Mouse (Mus musculus) MEL (cell line): ENCODE data around the gene Fut9. TPM values are rescaled to one million over a fixed set of nuclear protein-coding genes. Genes with fewer than 3 reads are reported as not detected.

Experiments used
- DNase-seq: peaks from one replicate; pipeline ENCODE4 v3.0.0; 2011; ENCODE audit warnings: low read depth, low spot score
- H3K27ac ChIP-seq: 2 replicates; pipeline ENCODE4 v1.5.1; 2012; ENCODE audit warnings: low read depth, mild to moderate bottlenecking, control low read depth, low read length, moderate library complexity; ENCODE audit not compliant: control insufficient read depth
- H3K27me3 ChIP-seq, 2 experiments: fragments of 150-350 bp in 1 of 2; sonication (generic) in 1 of 2; 2 replicates each; pipeline ENCODE4 v1.6.1; 2012; ENCODE audit warnings: low read length in 2 of 2, mild to moderate bottlenecking in 2 of 2, improper control_type of control experiment in 1 of 2, moderate library complexity in 1 of 2; ENCODE audit not compliant: insufficient read depth in 2 of 2, control insufficient read depth in 1 of 2
- H3K36me3 ChIP-seq, 2 experiments: 2 replicates each; pipeline ENCODE4 v1.6.1; 2012 to 2014; ENCODE audit warnings: low read length in 2 of 2, improper control_type of control experiment in 1 of 2, inconsistent platforms in 1 of 2, mild to moderate bottlenecking in 1 of 2; ENCODE audit not compliant: insufficient read depth in 2 of 2, control insufficient read depth in 1 of 2
- H3K4me1 ChIP-seq, 2 experiments: fragments of 150-350 bp in 1 of 2; sonication (generic) in 1 of 2; 2 replicates each; pipeline ENCODE4 v1.6.1; 2012; ENCODE audit warnings: low read length in 2 of 2, improper control_type of control experiment in 1 of 2, mild to moderate bottlenecking in 1 of 2; ENCODE audit not compliant: insufficient read depth in 2 of 2, control insufficient read depth in 1 of 2
- H3K4me3 ChIP-seq, 2 experiments: fragments of 150-350 bp in 1 of 2; sonication (generic) in 1 of 2; 2 replicates each; pipeline ENCODE4 v1.5.1; 2012; ENCODE audit warnings: low read depth in 2 of 2, low read length in 2 of 2, mild to moderate bottlenecking in 2 of 2, moderate library complexity in 2 of 2, control low read depth in 1 of 2, improper control_type of control experiment in 1 of 2; ENCODE audit not compliant: control insufficient read depth in 1 of 2, insufficient read depth in 1 of 2
- H3K79me2 ChIP-seq: 2 replicates; pipeline ENCODE4 v1.6.1; 2012; ENCODE audit warnings: mild to moderate bottlenecking, low read length, moderate library complexity; ENCODE audit not compliant: control insufficient read depth, poor library complexity, insufficient read depth
- H3K9ac ChIP-seq: 2 replicates; pipeline ENCODE4 v1.6.1; 2012; ENCODE audit warnings: low read depth, mild to moderate bottlenecking, control low read depth, low read length, moderate library complexity; ENCODE audit not compliant: control insufficient read depth, poor library complexity, severe bottlenecking
- H3K9me3 ChIP-seq: fragments of 150-350 bp; sonication (generic); replicated peaks from 2 replicates; pipeline ENCODE4 v1.6.1; 2012; ENCODE audit warnings: mild to moderate bottlenecking, low read length, improper control_type of control experiment, moderate library complexity; ENCODE audit not compliant: insufficient read depth
- BHLHE40 ChIP-seq: IDR thresholded peaks from 2 replicates; pipeline ENCODE4 v1.6.1; 2012; ENCODE audit warnings: low read depth, mild to moderate bottlenecking, inconsistent platforms, low read length, improper control_type of control experiment, borderline replicate concordance
- CHD1 ChIP-seq: IDR thresholded peaks from 2 replicates; pipeline ENCODE4 v1.6.1; 2012; ENCODE audit warnings: low read depth, mild to moderate bottlenecking, inconsistent platforms, low read length, improper control_type of control experiment
- CTCF ChIP-seq, 3 experiments: IDR thresholded peaks in 2 of 3; conservative IDR thresholded peaks in 1 of 3; 2 replicates each; pipeline ENCODE4 v1.5.1; 2011 to 2012; ENCODE audit warnings: low read length in 3 of 3, low read depth in 2 of 3, mild to moderate bottlenecking in 2 of 3, improper control_type of control experiment in 1 of 3, inconsistent platforms in 1 of 3, mixed read lengths in 1 of 3, moderate library complexity in 1 of 3; ENCODE audit not compliant: control insufficient read depth in 1 of 3, insufficient read depth in 1 of 3, poor library complexity in 1 of 3, severe bottlenecking in 1 of 3
- GATA1 ChIP-seq: IDR thresholded peaks from 2 replicates; pipeline ENCODE4 v1.6.1; 2011; ENCODE audit warnings: low read depth, low read length, improper control_type of control experiment
- HCFC1 ChIP-seq: IDR thresholded peaks from 2 replicates; pipeline ENCODE4 v1.6.1; 2012; ENCODE audit warnings: low read depth, mild to moderate bottlenecking, inconsistent platforms, low read length, improper control_type of control experiment, moderate library complexity
- POLR2AphosphoS5 ChIP-seq: IDR thresholded peaks from 2 replicates; pipeline ENCODE4 v1.6.1; 2012; ENCODE audit warnings: low read depth, borderline replicate concordance, mild to moderate bottlenecking, inconsistent platforms, low read length, moderate library complexity, mixed read lengths
- SMC3 ChIP-seq: IDR thresholded peaks from 2 replicates; pipeline ENCODE4 v1.6.1; 2011; ENCODE audit warnings: low read depth, low read length, improper control_type of control experiment
- TBP ChIP-seq: IDR thresholded peaks from 2 replicates; pipeline ENCODE4 v1.8.0; 2011; ENCODE audit warnings: low read depth, low read length, improper control_type of control experiment
- TCF12 ChIP-seq: IDR thresholded peaks from 2 replicates; pipeline ENCODE4 v1.6.1; 2014; ENCODE audit warnings: low read depth, mild to moderate bottlenecking, inconsistent platforms, low read length, improper control_type of control experiment, moderate library complexity
- USF1 ChIP-seq: IDR thresholded peaks from 2 replicates; pipeline ENCODE4 v1.6.1; 2014; ENCODE audit warnings: low read depth, mild to moderate bottlenecking, inconsistent platforms, low read length, improper control_type of control experiment, moderate library complexity
- ZC3H11A ChIP-seq: IDR thresholded peaks from 2 replicates; pipeline ENCODE4 v1.6.1; 2012; ENCODE audit warnings: low read depth, mild to moderate bottlenecking, inconsistent platforms, low read length, improper control_type of control experiment
- polyA plus RNA-seq, 2 experiments: library from polyadenylated mRNA; stranded (reverse) in 1 of 2; unstranded in 1 of 2; fragments of >175 nt in 1 of 2; fragments of >200 nt in 1 of 2; gene quantifications; 2 replicates each; pipeline versions ENCODE4 v1.2.1 to v1.2.4; 2012; ENCODE audit warnings: low replicate concordance in 2 of 2, low read depth in 1 of 2; ENCODE audit not compliant: insufficient read length in 2 of 2, insufficient read depth in 1 of 2, missing spikeins in 1 of 2
- total RNA-seq: library from RNA; depleted of rRNA; stranded (reverse); fragments of 300-350 nt; gene quantifications from 2 replicates; pipeline ENCODE4 v1.2.3, GENCODE M21; 2012

Fut9 gene
- total and polyA plus RNA-seq, 3 experiments, result not detected

DNA sequence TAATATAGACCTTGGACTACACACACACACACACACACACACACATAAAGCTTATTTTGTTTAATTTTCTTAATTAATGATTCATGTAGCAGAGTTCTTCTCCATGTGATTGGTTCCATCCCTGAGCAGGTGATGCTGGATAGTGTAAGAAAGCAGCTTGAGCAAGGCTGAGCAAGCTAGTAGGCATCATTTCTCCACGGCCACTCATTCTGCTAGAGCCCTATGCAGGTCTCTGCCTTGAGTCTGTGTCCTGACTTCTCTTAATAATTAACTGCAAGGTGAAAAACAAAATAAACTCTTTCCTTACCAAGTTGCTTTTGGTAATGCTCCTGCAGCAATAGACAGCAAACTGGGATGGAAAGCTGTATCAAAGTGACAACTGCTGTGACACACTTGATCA is 152.5 kb downstream of the Fut9 start:
- Histone ChIP-seq H3K4me1 (peaks cover 0 to 2% of the 10 kb centered on the region in 2 experiments; a peak in 1 of 4 replicates), H3K9me3 (no peaks in the 10 kb centered on the region), H3K9ac (no peak overlapping the region)
- TF ChIP-seq TBP (no peak), CHD1 (no peak), CTCF (IDR thresholded peaks at IDR 0.05 in 2 of 3, conservative IDR thresholded peaks at IDR 0.05 in 1 of 3; ENCODE audit: control insufficient read depth in 1 of 3, insufficient read depth in 1 of 3, low read depth in 2 of 3, low read length in 3 of 3, poor library complexity in 1 of 3, severe bottlenecking in 1 of 3) (no peak)
- TF ChIP-seq, all 39 proteins: peak for 0
- DNase-seq, result no peak
- Histone ChIP-seq H3K36me3 (no peaks in the 10 kb centered on the region), H3K27me3 (no peaks in the 10 kb centered on the region; a peak in 1 of 4 replicates), H3K4me3 (no peak overlapping the region), H3K79me2 (no peaks in the 10 kb centered on the region), H3K27ac (no peak overlapping the region)

GRCm38 (mm10) chr4:25645580-25645979 is 154.5 kb downstream of the Fut9 start:
- Histone ChIP-seq H3K4me1 (peaks cover 0 to 10% of the 10 kb centered on the region in 2 experiments; a peak in 1 of 4 replicates), H3K9me3 (no peaks in the 10 kb centered on the region), H3K27me3 (no peaks in the 10 kb centered on the region; a peak in 1 of 4 replicates), H3K4me3 (no peak overlapping the region), H3K9ac (no peak overlapping the region), H3K36me3 (peaks cover 0 to 3% of the 10 kb centered on the region in 2 experiments; a peak in 1 of 4 replicates), H3K27ac (no peak overlapping the region), H3K79me2 (no peaks in the 10 kb centered on the region)
- TF ChIP-seq ZC3H11A, result no peak
- TF ChIP-seq SMC3, result no peak
- no peak for TF ChIP-seq HCFC1
- TF ChIP-seq POLR2AphosphoS5, result no peak
- DNase-seq, result no peak

DNA sequence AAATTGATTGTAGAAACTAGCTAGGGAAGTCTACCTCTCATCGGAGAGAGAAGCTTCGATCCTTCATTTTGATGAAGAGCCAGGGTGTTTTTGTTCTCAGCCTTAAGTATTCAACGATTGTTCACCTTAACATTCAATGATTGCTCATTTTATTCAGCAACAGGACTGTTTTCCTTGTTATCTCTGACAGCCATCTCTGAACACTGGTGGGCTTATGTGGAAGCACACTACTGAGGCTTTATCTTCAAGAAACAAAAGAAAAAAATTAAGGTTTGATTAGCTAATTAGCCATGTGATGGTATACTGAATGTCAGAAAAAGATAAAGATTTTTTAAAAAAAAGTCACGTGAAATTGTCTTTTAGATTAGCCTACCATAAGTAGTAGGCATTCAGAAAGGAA is 158.1 kb downstream of the Fut9 start:
- no peak overlapping the region for H3K4me3 ChIP-seq
- peaks cover 0 to 10% of the 10 kb centered on the region in 2 experiments; a peak in 1 of 4 replicates for H3K4me1 ChIP-seq
- no peak for DNase-seq
- H3K36me3 ChIP-seq, result peaks cover 0 to 3% of the 10 kb centered on the region in 2 experiments; a peak in 1 of 4 replicates
- no peaks in the 10 kb centered on the region for H3K27me3 ChIP-seq
- TF ChIP-seq TCF12 (no peak), GATA1 (0 out of 2 replicates have a peak, but pooled peaks have one; percentile 35), BHLHE40 (peak; percentile 38; the same call in 1 of the 2 replicates), ZC3H11A (no peak), USF1 (peak; percentile 25; the same call in 1 of the 2 replicates)
- H3K9ac ChIP-seq, result no peak overlapping the region
- no peak overlapping the region for H3K27ac ChIP-seq
- H3K9me3 ChIP-seq, result no peaks in the 10 kb centered on the region
- no peaks in the 10 kb centered on the region for H3K79me2 ChIP-seq
